In genomic region chr2:60514863-60515262, GRCm38 (mm10) we compare ENCODE assay signal across 16 mouse cellular contexts. TPM values are rescaled to one million over a fixed set of nuclear protein-coding genes. Genes with fewer than 3 reads are reported as not detected.
DNase-seq lines count a peak whose midpoint lies in the region; ATAC-seq and TF ChIP-seq lines count a peak whose summit lies in the region.
"Had no signal": no experiment of that assay in that cellular context is flagged by ENCODE, and none has a peak within 500 bp of the region (broad histone marks: within the 10 kb centered on the region; RNA-seq: fewer than 3 reads in every experiment).

No protein-coding gene starts in this region.

- H3K4me1 ChIP-seq in intestine, postnatal 0 days (replicated peaks; ENCODE audit: control insufficient read depth, insufficient read depth, low read length) = no peaks in the 10 kb centered on the region
- H3K4me1 ChIP-seq in intestine, embryonic 15.5 days (replicated peaks) = peaks cover 8% of the 10 kb centered on the region; the same call in 1 of the 2 replicates
- H3K4me1 ChIP-seq in spleen, adult 2 months (ENCODE audit: control insufficient read depth, insufficient read depth, insufficient read length) = no peaks in the 10 kb centered on the region
- H3K4me1 ChIP-seq in cortical plate, adult 2 months (ENCODE audit: control insufficient read depth, insufficient read depth, low read length) = no peaks in the 10 kb centered on the region
- 0 out of 2 replicates have a peak, but pooled peaks cover 3% of the 10 kb centered on the region for H3K4me1 ChIP-seq in midbrain, embryonic 10.5 days
- H3K4me1 ChIP-seq: embryonic facial prominence, embryonic 15.5 days; limb, embryonic 12.5 days; midbrain, embryonic 15.5 days had no signal

- 72% methylated on average over 4 of the region's 4 CpGs for WGBS in intestine, postnatal 0 days
- 77% methylated on average over 4 of the region's 4 CpGs for WGBS in intestine, embryonic 15.5 days
- 75% methylated on average over 4 of the region's 4 CpGs for WGBS in spleen, adult 2 months
- WGBS in midbrain, embryonic 10.5 days = 72% methylated on average over 4 of the region's 4 CpGs

- DNase-seq in spleen, adult 2 months (ENCODE audit: low read depth in 1 of 2, low spot score in 2 of 2) = no peak
- no peak for DNase-seq in spleen, postnatal 4 days (ENCODE audit: low spot score in 2 of 2)
- DNase-seq in urinary bladder, postnatal 25 days (ENCODE audit: low spot score) = no peak
- DNase-seq in midbrain, embryonic 10.5 days (ENCODE audit: low spot score) = no peak
- DNase-seq: cerebellum, postnatal 36 days; heart, postnatal 10 days; kidney, adult 8-10 months; layer of hippocampus, adult 9-11 months; lung, postnatal 14 days had no signal

- H3K9ac ChIP-seq in intestine, postnatal 0 days (ENCODE audit: low read depth, low read length) = no peak overlapping the region
- no peak overlapping the region for H3K9ac ChIP-seq in intestine, embryonic 15.5 days
- H3K9ac ChIP-seq: embryonic facial prominence, embryonic 15.5 days; limb, embryonic 12.5 days; midbrain, embryonic 15.5 days had no signal

- no peak overlapping the region for H3K27ac ChIP-seq in intestine, postnatal 0 days (ENCODE audit: low read depth, low read length)
- H3K27ac ChIP-seq in intestine, embryonic 15.5 days = no peak overlapping the region
- H3K27ac ChIP-seq in spleen, adult 2 months (ENCODE audit: insufficient read depth, low read length) = no peak overlapping the region
- no peak overlapping the region for H3K27ac ChIP-seq in cortical plate, adult 2 months (ENCODE audit: insufficient read depth, low read length)
- H3K27ac ChIP-seq in midbrain, embryonic 10.5 days (replicated peaks) = no peak overlapping the region
- H3K27ac ChIP-seq: embryonic facial prominence, embryonic 15.5 days; limb, embryonic 12.5 days; midbrain, embryonic 15.5 days had no signal

- TF ChIP-seq CTCF in intestine, postnatal 0 days (IDR thresholded peaks at IDR 0.05; ENCODE audit: low read depth) = peak; percentile 65
- TF ChIP-seq CTCF in spleen, adult 2 months (IDR thresholded peaks at IDR 0.05; ENCODE audit: extremely low read depth, insufficient read depth, insufficient read length, insufficient replicate concordance) = 0 out of 2 replicates have a peak, but pooled peaks have one; percentile 8
- TF ChIP-seq CTCF in cortical plate, adult 2 months (IDR thresholded peaks at IDR 0.05; ENCODE audit: extremely low read depth, insufficient read depth, low read length) = 0 out of 2 replicates have a peak, but pooled peaks have one; percentile 5

- TF ChIP-seq POLR2A in spleen, adult 2 months (IDR thresholded peaks at IDR 0.05; ENCODE audit: low read depth, low read length) = no peak
- no peak for TF ChIP-seq POLR2A in cortical plate, adult 2 months (IDR thresholded peaks at IDR 0.05; ENCODE audit: extremely low read depth, insufficient read depth, low read length)

- H3K9me3 ChIP-seq in intestine, postnatal 0 days (ENCODE audit: control insufficient read depth) = no peaks in the 10 kb centered on the region
- H3K9me3 ChIP-seq in intestine, embryonic 15.5 days = no peaks in the 10 kb centered on the region
- H3K9me3 ChIP-seq in midbrain, embryonic 10.5 days (replicated peaks) = no peaks in the 10 kb centered on the region
- H3K9me3 ChIP-seq: embryonic facial prominence, embryonic 15.5 days; limb, embryonic 12.5 days; midbrain, embryonic 15.5 days had no signal

- H3K4me3 ChIP-seq in intestine, postnatal 0 days (ENCODE audit: low read depth, low read length) = no peak overlapping the region
- no peak overlapping the region for H3K4me3 ChIP-seq in intestine, embryonic 15.5 days (replicated peaks)
- H3K4me3 ChIP-seq in spleen, adult 2 months (ENCODE audit: extremely low read depth, insufficient read depth, insufficient read length) = no peak overlapping the region
- no peak overlapping the region for H3K4me3 ChIP-seq in cortical plate, adult 2 months (ENCODE audit: insufficient read depth, low read length)
- H3K4me3 ChIP-seq in midbrain, embryonic 10.5 days = no peak overlapping the region
- H3K4me3 ChIP-seq: embryonic facial prominence, embryonic 15.5 days; limb, embryonic 12.5 days; midbrain, embryonic 15.5 days had no signal

- no peaks in the 10 kb centered on the region for H3K27me3 ChIP-seq in intestine, postnatal 0 days (replicated peaks; ENCODE audit: control insufficient read depth, insufficient read depth, low read length)
- no peaks in the 10 kb centered on the region for H3K27me3 ChIP-seq in intestine, embryonic 15.5 days (replicated peaks)
- H3K27me3 ChIP-seq in spleen, adult 2 months (ENCODE audit: control insufficient read depth, insufficient read depth, low read length) = no peaks in the 10 kb centered on the region
- H3K27me3 ChIP-seq in midbrain, embryonic 10.5 days (ENCODE audit: low read depth, poor library complexity, severe bottlenecking) = no peaks in the 10 kb centered on the region
- H3K27me3 ChIP-seq: embryonic facial prominence, embryonic 15.5 days; limb, embryonic 12.5 days; midbrain, embryonic 15.5 days had no signal

- no peak overlapping the region for H3K4me2 ChIP-seq in intestine, postnatal 0 days (replicated peaks; ENCODE audit: low read depth)
- H3K4me2 ChIP-seq in intestine, embryonic 15.5 days (replicated peaks) = no peak overlapping the region
- H3K4me2 ChIP-seq: embryonic facial prominence, embryonic 15.5 days; limb, embryonic 12.5 days; midbrain, embryonic 15.5 days had no signal

- no peak for ATAC-seq in intestine, postnatal 0 days
- no peak for ATAC-seq in intestine, embryonic 15.5 days
- ATAC-seq: forebrain, embryonic 16.5 days; midbrain, embryonic 15.5 days had no signal

- no peaks in the 10 kb centered on the region for H3K36me3 ChIP-seq in intestine, postnatal 0 days (ENCODE audit: control insufficient read depth, insufficient read depth)
- no peaks in the 10 kb centered on the region for H3K36me3 ChIP-seq in intestine, embryonic 15.5 days
- no peaks in the 10 kb centered on the region for H3K36me3 ChIP-seq in spleen, adult 2 months (ENCODE audit: control insufficient read depth, insufficient read depth, low read length)
- no peaks in the 10 kb centered on the region for H3K36me3 ChIP-seq in midbrain, embryonic 10.5 days
- H3K36me3 ChIP-seq: embryonic facial prominence, embryonic 15.5 days; limb, embryonic 12.5 days; midbrain, embryonic 15.5 days had no signal

RNA-seq across cellular contexts. Expression of gene Pla2r1, which starts 38.2 kb away (rescaled TPM):
- 0.85 and 0.96 TPM in 2 replicates for polyA plus RNA-seq in intestine, postnatal 0 days (2015; fragmentation: Nextera tagmentation; extraction: Ambion mirVana)
- 2.0 and 2.3 TPM in 2 replicates for polyA plus RNA-seq in intestine, embryonic 15.5 days (2015; fragmentation: Nextera tagmentation; extraction: Ambion mirVana)
- 1.4 and 2.3 TPM in 2 replicates for polyA plus RNA-seq in spleen, adult 2 months (2012; rRNA removed)
- 0.31 and 0.51 TPM in 2 replicates for polyA plus RNA-seq in cortical plate, adult 2 months (2012; rRNA removed)
- 0.81 and 1.0 TPM in 2 replicates for polyA plus RNA-seq in midbrain, embryonic 10.5 days (2016; fragmentation: Nextera tagmentation; extraction: Ambion mirVana)

Comparison
In these comparisons a context has a peak if more than half of its experiments do, and no peak if none do; other contexts are left out.
1. CTCF ChIP-seq: peak in every context shown above with its lines; median percentile 65 in intestine, postnatal 0 days; 8 in spleen, adult 2 months; 5 in cortical plate, adult 2 months.